Mouse (Mus musculus) spleen, embryonic (tissue): ENCODE data around the gene Vasp.

ENCODE experiments used
- CTCF ChIA-PET: fragments of 350-600 bp; sonication (Branson Sonifier 250); formaldehyde crosslinking; loops from one replicate; lab custom pipeline; 2022; lab: Charles Lee

Vasp gene

GRCm38 (mm10) chr7:19271238-19272172, at the start of gene Vasp:
Gene Vasp, minus strand, starts transcription at chr7:19271817.
- CTCF ChIA-PET, result interaction anchor here (0.6 to 1.3 kb wide), 2 partner anchors 39 to 134 kb away, joined by 3 read pairs; no protein-coding TSS in a partner anchor

GRCm38 (mm10) chr7:19320637-19321036, 49.0 kb upstream of the Vasp start:
- CTCF ChIA-PET, result no interaction called here

GRCm38 (mm10) chr7:19319906-19320305, 48.3 kb upstream of the Vasp start:
- CTCF ChIA-PET, result no interaction called here

GRCm38 (mm10) chr7:19319458-19319857, 47.8 kb upstream of the Vasp start:
- CTCF ChIA-PET, result no interaction called here

GRCm38 (mm10) chr7:19318676-19319075, 47.1 kb upstream of the Vasp start:
- CTCF ChIA-PET, result interaction anchor here (0.6 to 0.7 kb wide), 2 partner anchors 9 to 16 kb away, joined by 3 to 5 read pairs; partner anchors contain the start of gene Fosb

- CTCF ChIA-PET, result interaction anchor here (0.6 kb wide), 1 partner anchor 16 kb away, joined by 5 read pairs; no protein-coding TSS in a partner anchor
Measured at GRCm38 (mm10) chr7:19318201-19318600, 46.6 kb upstream of the Vasp start.

- CTCF ChIA-PET, result interaction anchor here (0.9 kb wide), 2 partner anchors 16 to 18 kb away, joined by 4 read pairs; no protein-coding TSS in a partner anchor
Measured at GRCm38 (mm10) chr7:19316451-19317161, 45.0 kb upstream of the Vasp start.

GRCm38 (mm10) chr7:19314033-19314432, 42.4 kb upstream of the Vasp start:
- CTCF ChIA-PET, result no interaction called here

GRCm38 (mm10) chr7:19311991-19312390, 40.4 kb upstream of the Vasp start:
- CTCF ChIA-PET, result interaction anchor here (0.7 kb wide), 1 partner anchor 21 kb away, joined by 3 read pairs; no protein-coding TSS in a partner anchor

- CTCF ChIA-PET, result interaction anchor here (0.5 to 1.1 kb wide), 2 partner anchors 9 to 54 kb away, joined by 3 read pairs; no protein-coding TSS in a partner anchor
Measured at GRCm38 (mm10) chr7:19309884-19310641, 38.4 kb upstream of the Vasp start, which contains the start of gene Fosb. Gene Fosb, minus strand, starts transcription at chr7:19310051.

- CTCF ChIA-PET, result interaction anchor here (0.5 to 1.1 kb wide), 4 partner anchors 9 to 132 kb away, joined by 3 to 9 read pairs (median 4); no protein-coding TSS in a partner anchor
Measured at GRCm38 (mm10) chr7:19309278-19309883, 37.8 kb upstream of the Vasp start.

GRCm38 (mm10) chr7:19308454-19309277, 37.0 kb upstream of the Vasp start:
- CTCF ChIA-PET, result interaction anchor here (0.5 to 1.1 kb wide), 5 partner anchors 24 to 132 kb away, joined by 3 to 9 read pairs (median 4); no protein-coding TSS in a partner anchor

GRCm38 (mm10) chr7:19307739-19308453, 36.3 kb upstream of the Vasp start:
- CTCF ChIA-PET, result interaction anchor here (0.6 kb wide), 2 partner anchors 8 to 71 kb away, joined by 3 to 5 read pairs; no protein-coding TSS in a partner anchor

- CTCF ChIA-PET, result interaction anchor here (0.5 to 0.6 kb wide), 2 partner anchors 8 to 148 kb away, joined by 3 read pairs; no protein-coding TSS in a partner anchor
Measured at GRCm38 (mm10) chr7:19306819-19307738, 35.5 kb upstream of the Vasp start.

GRCm38 (mm10) chr7:19305796-19306765, 34.5 kb upstream of the Vasp start:
- CTCF ChIA-PET, result interaction anchor here (0.5 kb wide), 1 partner anchor 147 kb away, joined by 3 read pairs; no protein-coding TSS in a partner anchor

- CTCF ChIA-PET, result no interaction called here
Measured at GRCm38 (mm10) chr7:19305413-19305735, 33.8 kb upstream of the Vasp start.
